ENCODE assay signal across 8 mouse cellular contexts in genomic region chr17:36042610-36043169, GRCm38 (mm10). TPM values are rescaled to one million over a fixed set of nuclear protein-coding genes. Genes with fewer than 3 reads are reported as not detected.
DNase-seq lines count a peak whose midpoint lies in the region; ATAC-seq and TF ChIP-seq lines count a peak whose summit lies in the region.
"Not testable (repeated sequence)": the region's sequence is repeated elsewhere in the genome, so short reads cannot be mapped to it uniquely, and the experiment has no call there.

TSS of gene H2-T22 (minus strand) at chr17:36042747.
TSS of gene Gm6034 (plus strand) at chr17:36042961.

- H3K27ac ChIP-seq in MEL (ENCODE audit: control insufficient read depth, low read depth, low read length), result 0 out of 2 replicates have a peak within 1 kb of the TSS, but pooled peaks have one; percentile 7
- not testable (repeated sequence) for H3K27ac ChIP-seq in cerebellum, adult 2 months (ENCODE audit: insufficient read depth, low read length); forebrain, embryonic 16.5 days (ENCODE audit: low read length); hindbrain, embryonic 10.5 days; lung, embryonic 14.5 days (ENCODE audit: low read depth); neural tube, embryonic 15.5 days (replicated peaks)

- not testable (repeated sequence) for H3K27me3 ChIP-seq in MEL (ENCODE audit: control insufficient read depth in 1 of 2, insufficient read depth in 2 of 2, low read length in 2 of 2); cerebellum, adult 2 months (ENCODE audit: control insufficient read depth, insufficient read depth, low read length); forebrain, embryonic 16.5 days (replicated peaks; ENCODE audit: control insufficient read depth, insufficient read depth, low read length); lung, embryonic 14.5 days (ENCODE audit: insufficient read depth, low read length); neural tube, embryonic 15.5 days (replicated peaks)
- H3K27me3 ChIP-seq in hindbrain, embryonic 10.5 days (ENCODE audit: insufficient read depth, poor library complexity, severe bottlenecking), result peaks cover 21% of the 10 kb centered on the region

- not testable (repeated sequence) for H3K36me3 ChIP-seq in MEL (ENCODE audit: control insufficient read depth in 1 of 2, insufficient read depth in 2 of 2, low read length in 2 of 2); forebrain, embryonic 16.5 days (ENCODE audit: control insufficient read depth, insufficient read depth); hindbrain, embryonic 10.5 days; lung, embryonic 14.5 days (ENCODE audit: insufficient read depth); neural tube, embryonic 15.5 days

- TF ChIP-seq EP300 in MEL (IDR thresholded peaks at IDR 0.05; ENCODE audit: low read depth in 1 of 2, low read length in 2 of 2), result not testable (repeated sequence)

- ATAC-seq in forebrain, embryonic 16.5 days, result peak; percentile 97
- ATAC-seq in lung, embryonic 14.5 days (ENCODE audit: insufficient read depth), result peak; percentile 99
- ATAC-seq in neural tube, embryonic 15.5 days (ENCODE audit: low FRiP score), result peak; percentile 96

- DNase-seq in MEL (ENCODE audit: low read depth, low spot score), result peak; percentile 98
- peak; percentile 57 to 85 for DNase-seq in cerebellum, adult 2 months
- peak; percentile 65 for DNase-seq in hindbrain, embryonic 10.5 days (ENCODE audit: low spot score)
- DNase-seq in layer of hippocampus, adult 8-10 months (ENCODE audit: low spot score in 2 of 2), result peak; percentile 60 to 82
- DNase-seq in lung, embryonic 14.5 days, result peak; percentile 97
- peak; percentile 79 to 84 for DNase-seq in thymus, postnatal 10 days (ENCODE audit: low spot score in 2 of 2)

- under 1% methylated on average over 12 of the region's 12 CpGs for WGBS in cerebellum, adult 2 months
- WGBS in forebrain, embryonic 16.5 days, result 0% methylated on average over 12 of the region's 12 CpGs
- WGBS in hindbrain, embryonic 10.5 days, result 3% methylated on average over 12 of the region's 12 CpGs
- WGBS in lung, embryonic 14.5 days, result 1% methylated on average over 12 of the region's 12 CpGs
- 1% methylated on average over 12 of the region's 12 CpGs for WGBS in neural tube, embryonic 15.5 days

- peak within 1 kb of the TSS; percentile 69 for H3K4me2 ChIP-seq in forebrain, embryonic 16.5 days (ENCODE audit: low read length)
- H3K4me2 ChIP-seq in lung, embryonic 14.5 days, result peak within 1 kb of the TSS; percentile 67
- H3K4me2 ChIP-seq in neural tube, embryonic 15.5 days, result peak within 1 kb of the TSS; percentile 70

- H3K9me3 ChIP-seq in MEL (replicated peaks; ENCODE audit: insufficient read depth, low read length); forebrain, embryonic 16.5 days (ENCODE audit: control insufficient read depth, low read length); hindbrain, embryonic 10.5 days; lung, embryonic 14.5 days (ENCODE audit: low read depth, low read length); neural tube, embryonic 15.5 days (replicated peaks): not testable (repeated sequence)

- H3K4me1 ChIP-seq in MEL (ENCODE audit: control insufficient read depth in 1 of 2, insufficient read depth in 2 of 2, low read length in 2 of 2), result peaks cover 0 to 11% of the 10 kb centered on the region in 2 experiments; a peak in 2 of 4 replicates
- not testable (repeated sequence) for H3K4me1 ChIP-seq in cerebellum, adult 2 months (ENCODE audit: control insufficient read depth, insufficient read depth, low read length); forebrain, embryonic 16.5 days (replicated peaks; ENCODE audit: control insufficient read depth, insufficient read depth, low read length); lung, embryonic 14.5 days (ENCODE audit: insufficient read depth); neural tube, embryonic 15.5 days
- peaks cover 13% of the 10 kb centered on the region for H3K4me1 ChIP-seq in hindbrain, embryonic 10.5 days (replicated peaks)

- TF ChIP-seq CTCF in MEL (IDR thresholded peaks at IDR 0.05 in 2 of 3, conservative IDR thresholded peaks at IDR 0.05 in 1 of 3; ENCODE audit: control insufficient read depth in 1 of 3, insufficient read depth in 1 of 3, low read depth in 2 of 3, low read length in 3 of 3, poor library complexity in 1 of 3, severe bottlenecking in 1 of 3); cerebellum, adult 2 months (IDR thresholded peaks at IDR 0.05; ENCODE audit: borderline replicate concordance, insufficient read depth, low read depth, low read length); lung, embryonic 14.5 days (IDR thresholded peaks at IDR 0.05; ENCODE audit: low read depth): not testable (repeated sequence)

- not testable (repeated sequence) for TF ChIP-seq RAD21 in MEL (IDR thresholded peaks at IDR 0.05; ENCODE audit: low read depth, low read length)

- TF ChIP-seq POLR2A in MEL (IDR thresholded peaks at IDR 0.05; ENCODE audit: control insufficient read depth in 1 of 2, insufficient read depth in 1 of 2, low read depth in 1 of 2, low read length in 2 of 2, poor library complexity in 1 of 2), result peak; percentile 43 to 72; a peak in 3 of 4 replicates
- peak; percentile 38; the same call in 1 of the 2 replicates for TF ChIP-seq POLR2A in cerebellum, adult 2 months (IDR thresholded peaks at IDR 0.05; ENCODE audit: borderline replicate concordance, insufficient read depth, low read length)

- H3K79me2 ChIP-seq in MEL (ENCODE audit: control insufficient read depth, insufficient read depth, low read length, poor library complexity), result not testable (repeated sequence)

- H3K9ac ChIP-seq in MEL (ENCODE audit: control insufficient read depth, low read depth, low read length, poor library complexity, severe bottlenecking), result peak within 1 kb of the TSS; percentile 74
- H3K9ac ChIP-seq in forebrain, embryonic 16.5 days (replicated peaks; ENCODE audit: low read depth, low read length), result peak within 1 kb of the TSS; percentile 54
- H3K9ac ChIP-seq in lung, embryonic 14.5 days, result peak within 1 kb of the TSS; percentile 48
- H3K9ac ChIP-seq in neural tube, embryonic 15.5 days (replicated peaks), result peak within 1 kb of the TSS; percentile 40

- H3K4me3 ChIP-seq in MEL (ENCODE audit: control insufficient read depth in 1 of 2, insufficient read depth in 1 of 2, low read depth in 2 of 2, low read length in 2 of 2), result peak within 1 kb of the TSS; percentile 77 to 91
- peak within 1 kb of the TSS; percentile 52 for H3K4me3 ChIP-seq in cerebellum, adult 2 months (replicated peaks; ENCODE audit: insufficient read depth, low read depth, low read length)
- peak within 1 kb of the TSS; percentile 42 for H3K4me3 ChIP-seq in forebrain, embryonic 16.5 days (replicated peaks; ENCODE audit: low read length)
- H3K4me3 ChIP-seq in hindbrain, embryonic 10.5 days, result peak within 1 kb of the TSS; percentile 50
- H3K4me3 ChIP-seq in lung, embryonic 14.5 days (ENCODE audit: low read depth, low read length), result peak within 1 kb of the TSS; percentile 37
- peak within 1 kb of the TSS; percentile 40 for H3K4me3 ChIP-seq in neural tube, embryonic 15.5 days (replicated peaks)

TF ChIP-seq in MEL, 35 proteins besides CTCF, POLR2A, EP300 and RAD21:
- peak; percentile 67; the same call in 1 of the 2 replicates for TF ChIP-seq MAFK (IDR thresholded peaks at IDR 0.05; ENCODE audit: borderline replicate concordance, low read depth, low read length)
- TF ChIP-seq MXI1 (IDR thresholded peaks at IDR 0.05; ENCODE audit: low read depth, low read length), result peak; percentile 37; the same call in 1 of the 2 replicates
- TF ChIP-seq ELF1 (IDR thresholded peaks at IDR 0.05; ENCODE audit: low read depth, low read length), result peak; percentile 59; the same call in 1 of the 2 replicates
- 0 out of 2 replicates have a peak, but pooled peaks have one; percentile 33 for TF ChIP-seq NELFE (IDR thresholded peaks at IDR 0.05; ENCODE audit: low read depth, low read length)
- peak; percentile 92 for TF ChIP-seq CHD2 (IDR thresholded peaks at IDR 0.05; ENCODE audit: low read length)
- TF ChIP-seq TBP (IDR thresholded peaks at IDR 0.05; ENCODE audit: low read depth, low read length), result 0 out of 2 replicates have a peak, but pooled peaks have one; percentile 61
- TF ChIP-seq HCFC1 (IDR thresholded peaks at IDR 0.05; ENCODE audit: low read depth, low read length), result peak; percentile 67
- peak; percentile 85 for TF ChIP-seq ETS1 (IDR thresholded peaks at IDR 0.05; ENCODE audit: low read depth, low read length)
- peak; percentile 87 for TF ChIP-seq SIN3A (IDR thresholded peaks at IDR 0.05; ENCODE audit: low read length)

RNA-seq across cellular contexts. Expression of gene H2-T22, which starts in this region (rescaled TPM):
- 22.5 and 27.0 TPM in 2 replicates for total RNA-seq in MEL (2012; rRNA removed)
- polyA plus RNA-seq in MEL (2012; ENCODE audit: insufficient read depth in 1 of 2, insufficient read length in 2 of 2, low read depth in 1 of 2, low replicate concordance in 2 of 2, missing spikeins in 1 of 2), result 10 to 100 TPM in 1 of 2 experiments, not detected in 1; 45.5 TPM
- polyA plus RNA-seq in cerebellum, adult 2 months (2012; rRNA removed), result 25.5 and 31.0 TPM in 2 replicates
- polyA plus RNA-seq in forebrain, embryonic 16.5 days (2015; fragmentation: Nextera tagmentation; extraction: Ambion mirVana), result 4.9 and 5.3 TPM in 2 replicates
- 7.4 and 8.9 TPM in 2 replicates for polyA plus RNA-seq in hindbrain, embryonic 10.5 days (2016; fragmentation: Nextera tagmentation; extraction: Ambion mirVana)
- 10 to 100 TPM; 15.7 to 18.4 (median 16.5) TPM for total RNA-seq in layer of hippocampus, adult 8-10 months (2022)
- 16.0 and 16.8 TPM in 2 replicates for polyA plus RNA-seq in lung, embryonic 14.5 days (2014; fragmentation: Nextera tagmentation; extraction: Ambion mirVana)
- polyA plus RNA-seq in neural tube, embryonic 15.5 days (2015; fragmentation: Nextera tagmentation; extraction: Ambion mirVana), result 7.3 and 12.5 TPM in 2 replicates

RNA-seq across cellular contexts. Expression of gene Gm6034, which starts in this region (rescaled TPM):
- total RNA-seq in MEL (2012; rRNA removed), result not detected in 2 replicates
- polyA plus RNA-seq in MEL (2012; ENCODE audit: insufficient read depth in 1 of 2, insufficient read length in 2 of 2, low read depth in 1 of 2, low replicate concordance in 2 of 2, missing spikeins in 1 of 2), result under 1 TPM in 1 of 2 experiments, not detected in 1; 0.11 TPM
- not detected in 2 replicates for polyA plus RNA-seq in cerebellum, adult 2 months (2012; rRNA removed)
- polyA plus RNA-seq in forebrain, embryonic 16.5 days (2015; fragmentation: Nextera tagmentation; extraction: Ambion mirVana), result not detected in 2 replicates
- polyA plus RNA-seq in hindbrain, embryonic 10.5 days (2016; fragmentation: Nextera tagmentation; extraction: Ambion mirVana), result not detected in 2 replicates
- not detected for total RNA-seq in layer of hippocampus, adult 8-10 months (2022)
- not detected in 2 replicates for polyA plus RNA-seq in lung, embryonic 14.5 days (2014; fragmentation: Nextera tagmentation; extraction: Ambion mirVana)
- polyA plus RNA-seq in neural tube, embryonic 15.5 days (2015; fragmentation: Nextera tagmentation; extraction: Ambion mirVana), result not detected in 2 replicates
